Mouse (Mus musculus): ENCODE data around the gene Fgd1. TPM values are rescaled to one million over a fixed set of nuclear protein-coding genes. Genes with fewer than 3 reads are reported as not detected.

Fgd1 gene
- polyA plus RNA-seq (2012; rRNA removed): 14.0 and 15.8 TPM in 2 replicates

GRCm38 (mm10) chrX:151045850-151046249 is at the start of gene Fgd1:
Fgd1 (plus strand) TSS chrX:151046150.
- Histone ChIP-seq H3K4me3 (ENCODE audit: insufficient read depth, low read length) (peak within 1 kb of the TSS; percentile 51), H3K27ac (ENCODE audit: insufficient read depth, low read length) (peak within 1 kb of the TSS; percentile 89), H3K4me1 (ENCODE audit: control insufficient read depth, insufficient read depth, low read length) (no peaks in the 10 kb centered on the region)
- no peak for TF ChIP-seq CTCF (IDR thresholded peaks at IDR 0.05; ENCODE audit: extremely low read depth, insufficient read depth, low read length)

GRCm38 (mm10) chrX:150996775-150997174 is 49.2 kb upstream of the Fgd1 start:
- Histone ChIP-seq H3K27ac (ENCODE audit: insufficient read depth, low read length) (no peak overlapping the region), H3K4me1 (ENCODE audit: control insufficient read depth, insufficient read depth, low read length) (no peaks in the 10 kb centered on the region; the same call in 1 of the 2 replicates), H3K4me3 (ENCODE audit: insufficient read depth, low read length) (no peak overlapping the region)
- TF ChIP-seq CTCF (IDR thresholded peaks at IDR 0.05; ENCODE audit: extremely low read depth, insufficient read depth, low read length) (no peak), POLR2A (IDR thresholded peaks at IDR 0.05; ENCODE audit: extremely low read depth, insufficient read depth, low read length) (no peak)

GRCm38 (mm10) chrX:151016938-151017877 is 28.7 kb upstream of the Fgd1 start, which contains the start of gene Gnl3l:
Gnl3l (minus strand) TSS chrX:151017322.
- H3K27ac ChIP-seq (ENCODE audit: insufficient read depth, low read length): peak within 1 kb of the TSS; percentile 83; the same call in 1 of the 2 replicates
- no peaks in the 10 kb centered on the region for H3K4me1 ChIP-seq (ENCODE audit: control insufficient read depth, insufficient read depth, low read length)
- peak within 1 kb of the TSS; percentile 83 for H3K4me3 ChIP-seq (ENCODE audit: insufficient read depth, low read length)
- TF ChIP-seq CTCF (IDR thresholded peaks at IDR 0.05; ENCODE audit: extremely low read depth, insufficient read depth, low read length) (peak; percentile 38; the same call in 1 of the 2 replicates), POLR2A (IDR thresholded peaks at IDR 0.05; ENCODE audit: extremely low read depth, insufficient read depth, low read length) (peak; percentile 90)

- no peaks in the 10 kb centered on the region for H3K4me1 ChIP-seq (ENCODE audit: control insufficient read depth, insufficient read depth, low read length)
- TF ChIP-seq CTCF (IDR thresholded peaks at IDR 0.05; ENCODE audit: extremely low read depth, insufficient read depth, low read length): no peak
- no peak for TF ChIP-seq POLR2A (IDR thresholded peaks at IDR 0.05; ENCODE audit: extremely low read depth, insufficient read depth, low read length)
- peak overlapping the region; percentile 83 for H3K4me3 ChIP-seq (ENCODE audit: insufficient read depth, low read length)
Observed at GRCm38 (mm10) chrX:151017897-151018296, 28.1 kb upstream of the Fgd1 start.

GRCm38 (mm10) chrX:151018798-151019197 is 27.2 kb upstream of the Fgd1 start:
- no peak overlapping the region for H3K27ac ChIP-seq (ENCODE audit: insufficient read depth, low read length)
- no peaks in the 10 kb centered on the region for H3K4me1 ChIP-seq (ENCODE audit: control insufficient read depth, insufficient read depth, low read length)
- TF ChIP-seq POLR2A (IDR thresholded peaks at IDR 0.05; ENCODE audit: extremely low read depth, insufficient read depth, low read length): no peak
- TF ChIP-seq CTCF (IDR thresholded peaks at IDR 0.05; ENCODE audit: extremely low read depth, insufficient read depth, low read length): no peak
- H3K4me3 ChIP-seq (ENCODE audit: insufficient read depth, low read length): no peak overlapping the region

More at GRCm38 (mm10) chrX:151017897-151018296, 28.1 kb upstream of the Fgd1 start:
- H3K27ac ChIP-seq (ENCODE audit: insufficient read depth, low read length): 0 out of 2 replicates have a peak overlapping the region, but pooled peaks have one; percentile 83

GRCm38 (mm10) chrX:151031400-151031799 is 14.6 kb upstream of the Fgd1 start:
- TF ChIP-seq POLR2A (IDR thresholded peaks at IDR 0.05; ENCODE audit: extremely low read depth, insufficient read depth, low read length): no peak
- no peak for TF ChIP-seq CTCF (IDR thresholded peaks at IDR 0.05; ENCODE audit: extremely low read depth, insufficient read depth, low read length)
- no peaks in the 10 kb centered on the region for H3K4me1 ChIP-seq (ENCODE audit: control insufficient read depth, insufficient read depth, low read length)
- H3K27ac ChIP-seq (ENCODE audit: insufficient read depth, low read length): no peak overlapping the region
- H3K4me3 ChIP-seq (ENCODE audit: insufficient read depth, low read length): no peak overlapping the region

GRCm38 (mm10) chrX:151041223-151041622 is 4.7 kb upstream of the Fgd1 start:
- no peak for TF ChIP-seq CTCF (IDR thresholded peaks at IDR 0.05; ENCODE audit: extremely low read depth, insufficient read depth, low read length)
- no peaks in the 10 kb centered on the region for H3K4me1 ChIP-seq (ENCODE audit: control insufficient read depth, insufficient read depth, low read length)
- H3K27ac ChIP-seq (ENCODE audit: insufficient read depth, low read length): no peak overlapping the region
- no peak overlapping the region for H3K4me3 ChIP-seq (ENCODE audit: insufficient read depth, low read length)

- Histone ChIP-seq H3K27ac (ENCODE audit: insufficient read depth, low read length) (no peak overlapping the region; the same call in 1 of the 2 replicates), H3K4me3 (ENCODE audit: insufficient read depth, low read length) (peak overlapping the region; percentile 51), H3K4me1 (ENCODE audit: control insufficient read depth, insufficient read depth, low read length) (no peaks in the 10 kb centered on the region)
- no peak for TF ChIP-seq CTCF (IDR thresholded peaks at IDR 0.05; ENCODE audit: extremely low read depth, insufficient read depth, low read length)
- no peak for TF ChIP-seq POLR2A (IDR thresholded peaks at IDR 0.05; ENCODE audit: extremely low read depth, insufficient read depth, low read length)
Observed at GRCm38 (mm10) chrX:151046321-151046720, 371 bp downstream of the Fgd1 start.

GRCm38 (mm10) chrX:151046777-151047430 is 954 bp downstream of the Fgd1 start:
- peak overlapping the region; percentile 51 for H3K4me3 ChIP-seq (ENCODE audit: insufficient read depth, low read length)
- TF ChIP-seq POLR2A (IDR thresholded peaks at IDR 0.05; ENCODE audit: extremely low read depth, insufficient read depth, low read length) (0 out of 2 replicates have a peak, but pooled peaks have one; percentile 28), CTCF (IDR thresholded peaks at IDR 0.05; ENCODE audit: extremely low read depth, insufficient read depth, low read length) (no peak)
- H3K27ac ChIP-seq (ENCODE audit: insufficient read depth, low read length): peak overlapping the region; percentile 89
- H3K4me1 ChIP-seq (ENCODE audit: control insufficient read depth, insufficient read depth, low read length): no peaks in the 10 kb centered on the region

Measured in cortical plate, adult 2 months (tissue).